Mouse (Mus musculus): ENCODE results near the gene Mcl1.
"Not testable (repeated sequence)": the region's sequence is repeated elsewhere in the genome, so short reads cannot be mapped to it uniquely, and the experiment has no call there.

Gene Mcl1

DNA sequence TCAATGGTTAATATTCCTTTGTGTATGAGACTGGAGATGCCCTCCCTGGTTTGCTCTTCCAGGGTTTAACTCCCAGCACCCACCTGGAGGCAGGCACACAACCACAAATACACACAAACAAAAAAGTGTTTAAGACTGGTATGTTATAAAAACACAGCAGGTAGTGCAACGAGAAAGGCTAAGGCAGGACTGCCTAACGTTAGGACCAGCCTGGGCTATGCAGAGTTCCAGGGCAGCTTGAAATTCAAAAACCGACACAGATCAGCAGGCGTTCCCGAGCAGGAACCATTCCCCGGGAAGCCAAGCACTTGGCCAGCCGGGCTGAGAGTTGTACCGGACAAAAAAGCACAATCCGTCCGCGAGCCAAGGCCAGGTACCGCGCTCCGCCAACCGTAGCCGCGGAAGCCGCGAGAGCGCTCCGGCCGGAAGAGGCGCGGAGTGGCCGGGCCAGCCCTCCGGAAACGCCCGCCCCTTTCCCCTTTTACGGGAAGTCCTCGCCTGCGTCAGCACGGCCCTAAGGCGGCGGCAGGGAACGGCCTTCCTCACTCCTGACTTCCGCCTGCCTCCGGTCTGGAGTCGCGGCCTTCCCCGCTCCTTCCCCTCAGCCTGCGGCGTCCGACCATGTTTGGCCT, at the start of gene Mcl1:
Gene Mcl1 (plus strand): TSS at position 553 of the 632 bp plus-strand sequence.
- DNase-seq = peak; percentile 93 to 94

DNA sequence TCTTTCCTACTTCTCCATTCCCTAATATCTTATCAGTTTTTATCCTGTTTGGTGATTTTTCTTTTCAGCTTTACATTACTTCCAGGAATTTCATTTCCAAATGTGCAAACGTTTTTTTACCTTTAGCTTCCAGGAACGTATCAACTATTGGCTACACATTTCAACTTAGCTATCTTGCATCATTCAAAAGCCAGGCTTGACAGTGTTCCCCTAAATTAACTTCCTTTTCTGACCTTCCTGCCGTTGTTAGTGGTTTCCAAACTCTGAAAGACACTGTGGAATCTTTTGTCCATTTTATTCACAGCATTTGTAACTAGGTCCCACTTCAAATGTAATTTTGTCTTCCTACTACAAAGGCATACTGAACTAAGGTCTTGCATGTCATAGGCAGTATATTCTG, 49.4 kb upstream of the Mcl1 start:
- DNase-seq = no peak

DNA sequence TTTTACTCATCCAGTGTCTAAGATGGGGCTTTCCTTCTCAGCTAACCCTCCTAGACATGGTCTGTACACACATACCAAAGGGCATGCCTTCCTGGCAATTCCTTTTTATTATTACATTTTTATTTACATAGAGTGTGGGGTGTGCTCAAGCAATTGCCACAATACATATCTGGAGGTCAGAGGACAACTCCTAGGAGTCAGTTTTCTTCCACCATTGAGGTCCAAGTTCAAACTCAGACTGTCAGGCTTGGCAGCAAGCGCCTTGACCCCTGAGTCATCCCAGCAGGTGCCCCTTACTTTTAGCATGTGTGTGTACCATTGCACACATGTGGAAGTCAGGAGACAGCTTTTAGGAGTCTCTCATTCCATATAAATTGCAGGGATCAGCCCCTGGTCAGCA, 44.6 kb upstream of the Mcl1 start:
- no peak for DNase-seq

DNA sequence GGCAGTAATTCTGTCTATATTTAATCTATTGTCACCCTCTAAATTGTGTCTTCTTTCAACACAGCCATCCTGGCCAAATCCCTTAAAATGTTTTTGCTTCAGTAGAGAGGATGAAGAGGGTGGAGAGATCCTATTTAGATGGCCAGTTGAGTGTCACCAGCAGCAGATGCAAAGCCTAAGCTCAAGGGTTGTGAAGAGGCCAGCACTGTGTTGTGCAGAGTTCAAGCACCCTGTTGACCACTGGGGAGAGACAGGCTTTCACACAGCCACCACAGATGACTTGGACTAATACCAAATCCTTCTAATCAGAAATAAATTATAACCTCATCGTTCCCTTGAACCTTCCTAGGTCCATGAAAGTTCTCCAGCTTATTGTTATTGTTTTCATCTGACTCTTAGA, 40.1 kb upstream of the Mcl1 start:
- no peak for DNase-seq

DNA sequence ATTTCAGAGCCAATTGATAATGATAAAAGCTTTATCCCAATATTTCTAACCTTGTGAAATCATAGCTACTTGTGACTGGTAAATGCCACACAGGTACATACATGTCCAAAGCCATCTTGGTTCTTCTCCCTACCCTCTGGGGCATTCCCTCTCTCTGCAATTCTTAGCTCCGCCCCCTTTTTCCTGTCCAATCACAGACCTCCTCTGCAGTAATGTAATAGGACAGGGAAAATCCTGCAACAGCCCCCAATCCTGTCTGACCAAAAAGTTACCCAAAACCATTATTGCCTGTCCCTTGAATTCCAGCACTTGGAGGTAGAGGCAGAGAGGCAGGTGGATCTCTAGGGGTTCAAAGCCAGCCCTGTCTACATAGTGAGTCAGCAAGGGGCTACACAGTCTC, 37.3 kb upstream of the Mcl1 start:
- DNase-seq = no peak

DNA sequence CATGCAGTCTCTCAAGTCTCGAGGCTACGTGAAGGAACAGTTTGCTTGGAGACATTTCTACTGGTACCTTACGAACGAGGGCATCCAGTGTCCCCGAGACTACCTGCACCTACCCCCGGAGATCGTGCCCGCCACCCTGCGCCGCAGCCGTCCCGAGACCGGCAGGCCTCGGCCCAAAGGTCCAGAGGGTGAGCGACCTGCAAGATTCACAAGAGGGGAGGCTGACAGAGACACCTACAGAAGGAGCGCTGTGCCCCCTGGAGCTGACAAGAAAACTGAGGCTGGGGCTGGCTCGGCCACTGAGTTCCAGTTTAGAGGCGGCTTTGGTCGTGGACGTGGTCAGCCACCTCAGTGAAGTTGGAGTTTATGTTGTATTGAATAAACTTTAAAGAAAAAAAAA, 36.2 kb upstream of the Mcl1 start:
- DNase-seq = not testable (repeated sequence)

- DNase-seq = no peak
These were observed 35.0 kb upstream of the Mcl1 start for GRCm38 (mm10) chr3:95623551-95623950.

GRCm38 (mm10) chr3:95623991-95624515, 34.5 kb upstream of the Mcl1 start:
- not testable (repeated sequence) for DNase-seq

DNA sequence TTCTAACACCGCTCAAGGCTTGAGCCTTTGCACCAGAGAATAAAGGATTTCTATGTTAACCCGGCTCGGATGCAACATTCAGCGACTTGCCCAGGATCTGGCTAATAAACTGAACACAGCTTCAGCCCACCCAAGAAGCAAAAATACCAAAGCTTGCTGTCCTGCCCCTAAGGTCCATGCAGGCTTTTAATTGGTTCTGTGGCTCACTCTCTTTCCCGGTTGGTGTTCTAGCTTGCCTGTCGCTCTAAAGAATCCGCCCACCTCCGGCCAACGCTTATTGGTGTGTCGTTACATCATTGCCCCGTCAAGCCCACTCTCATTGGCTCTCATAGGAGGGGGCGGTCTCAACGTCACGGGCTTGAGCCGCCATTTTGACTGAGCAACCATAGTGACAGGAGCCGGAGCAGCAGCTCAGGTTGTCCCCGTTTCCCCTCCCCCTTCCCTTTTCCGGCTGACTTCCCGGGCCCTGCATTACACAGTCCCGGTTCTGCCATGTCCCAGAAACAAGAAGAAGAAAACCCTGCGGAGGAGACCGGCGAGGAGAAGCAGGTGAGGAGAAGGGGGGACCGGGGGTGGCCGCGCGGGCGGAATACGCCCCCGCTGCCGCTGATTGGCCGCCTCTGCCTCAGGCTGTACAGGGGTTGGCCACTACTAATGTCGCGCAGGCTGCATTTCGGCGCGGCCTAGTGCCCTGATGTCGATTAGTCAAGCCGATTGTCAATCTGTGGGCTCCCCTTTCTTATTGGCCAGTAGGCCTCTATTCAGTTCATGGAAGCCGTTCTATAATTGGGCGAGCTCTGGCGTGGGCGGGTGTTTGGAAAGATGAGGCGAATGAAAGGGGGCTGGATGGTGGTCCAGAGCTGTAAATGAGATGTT, 33.7 kb upstream of the Mcl1 start, which contains the start of gene Ensa:
Gene Ensa (plus strand): TSS at position 366 of the 876 bp plus-strand sequence.
- peak; percentile 89 to 94 for DNase-seq

- DNase-seq = no peak
These were observed 30.8 kb upstream of the Mcl1 start for GRCm38 (mm10) chr3:95627763-95628162.

GRCm38 (mm10) chr3:95629755-95630154, 28.8 kb upstream of the Mcl1 start:
- DNase-seq = no peak

- DNase-seq = no peak
These were observed 27.7 kb upstream of the Mcl1 start for GRCm38 (mm10) chr3:95630856-95631255.

- no peak for DNase-seq
These were observed 27.3 kb upstream of the Mcl1 start for GRCm38 (mm10) chr3:95631304-95631703.

DNA sequence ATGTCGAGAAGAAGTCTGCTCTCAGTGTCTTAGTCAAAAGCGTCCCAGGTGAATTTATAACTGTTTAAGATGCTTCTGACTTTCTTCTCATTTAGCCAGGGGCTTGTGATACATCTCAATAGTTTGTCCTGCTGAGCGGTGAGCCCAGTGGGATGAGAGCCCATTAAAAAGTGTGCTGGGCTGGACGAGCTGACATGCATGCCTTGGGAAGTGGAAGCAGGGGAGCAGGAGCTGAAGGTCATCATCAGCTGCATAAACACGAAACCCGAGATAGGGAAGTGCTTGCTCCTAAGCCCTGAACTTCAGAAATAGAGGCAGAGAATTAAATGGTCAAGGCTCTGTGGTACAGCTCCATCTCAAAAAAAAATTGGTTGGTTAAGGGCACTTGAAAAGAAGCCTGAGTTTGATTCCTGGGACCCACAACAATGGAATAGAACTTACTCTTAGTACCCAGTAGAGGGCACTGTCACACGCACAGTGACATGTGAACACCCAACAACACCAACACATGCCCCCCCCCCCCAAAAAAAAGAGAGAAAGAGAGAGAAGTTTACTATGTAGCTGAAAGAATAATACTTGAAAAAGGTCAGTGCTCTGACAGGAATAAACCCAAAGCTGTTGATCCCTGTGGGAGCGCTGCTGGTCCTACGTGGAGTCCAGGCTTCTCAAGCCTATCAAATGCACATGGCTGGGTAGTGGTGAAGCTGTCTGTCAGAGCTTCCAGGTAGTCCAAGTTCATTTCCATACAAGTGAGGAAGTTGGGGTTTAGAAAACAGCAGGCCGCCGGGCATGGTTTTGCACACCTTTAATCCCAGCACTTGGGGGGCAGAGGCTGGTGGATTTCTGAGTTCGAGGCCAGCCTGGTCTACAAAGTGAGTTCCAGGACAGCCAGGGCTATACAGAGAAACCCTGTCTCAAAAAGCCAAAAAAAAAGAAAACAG, 25.7 kb upstream of the Mcl1 start:
- DNase-seq = no peak

DNA sequence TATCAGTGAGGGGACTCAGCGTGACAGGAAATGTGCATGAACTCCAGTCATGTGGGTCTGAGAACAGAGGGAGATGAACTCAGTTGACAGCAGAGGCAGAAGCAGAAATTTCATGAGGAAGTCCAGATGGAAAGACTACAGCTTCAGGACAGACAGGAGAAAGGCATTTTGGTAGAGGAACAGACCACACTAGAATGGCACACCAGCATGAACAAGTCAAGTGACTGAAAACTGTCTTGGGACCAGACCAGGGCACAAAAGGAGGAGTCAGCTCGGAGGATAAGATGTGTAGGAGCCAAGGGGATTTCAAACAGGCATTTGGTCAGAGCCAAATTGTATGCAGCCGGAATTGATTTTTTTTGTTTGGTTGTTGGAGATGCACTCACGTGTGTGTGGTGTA, 23.0 kb upstream of the Mcl1 start:
- DNase-seq = no peak

GRCm38 (mm10) chr3:95636072-95636471, 22.5 kb upstream of the Mcl1 start:
- DNase-seq = no peak

- no peak for DNase-seq
These were observed 18.9 kb upstream of the Mcl1 start for GRCm38 (mm10) chr3:95639694-95640093.

DNA sequence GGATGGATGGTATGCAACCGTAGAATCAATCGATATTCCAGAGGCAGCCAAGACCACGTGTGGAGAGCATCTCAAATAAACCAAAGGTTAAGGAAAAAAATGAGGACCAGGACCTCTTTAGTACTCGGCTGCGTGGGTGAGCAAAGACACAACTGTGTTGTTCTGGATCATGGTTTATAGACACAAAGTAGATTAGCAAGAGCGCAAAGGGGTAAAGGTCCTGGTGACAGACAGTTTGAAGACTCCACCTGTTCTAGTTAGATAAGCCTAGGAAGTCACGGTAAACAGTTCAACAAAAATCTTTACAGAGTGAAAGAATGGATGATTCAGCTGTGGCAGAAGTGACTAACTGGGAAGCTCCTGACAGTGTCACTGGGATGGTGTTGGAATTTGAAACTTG, 15.5 kb upstream of the Mcl1 start:
- DNase-seq = no peak

DNA sequence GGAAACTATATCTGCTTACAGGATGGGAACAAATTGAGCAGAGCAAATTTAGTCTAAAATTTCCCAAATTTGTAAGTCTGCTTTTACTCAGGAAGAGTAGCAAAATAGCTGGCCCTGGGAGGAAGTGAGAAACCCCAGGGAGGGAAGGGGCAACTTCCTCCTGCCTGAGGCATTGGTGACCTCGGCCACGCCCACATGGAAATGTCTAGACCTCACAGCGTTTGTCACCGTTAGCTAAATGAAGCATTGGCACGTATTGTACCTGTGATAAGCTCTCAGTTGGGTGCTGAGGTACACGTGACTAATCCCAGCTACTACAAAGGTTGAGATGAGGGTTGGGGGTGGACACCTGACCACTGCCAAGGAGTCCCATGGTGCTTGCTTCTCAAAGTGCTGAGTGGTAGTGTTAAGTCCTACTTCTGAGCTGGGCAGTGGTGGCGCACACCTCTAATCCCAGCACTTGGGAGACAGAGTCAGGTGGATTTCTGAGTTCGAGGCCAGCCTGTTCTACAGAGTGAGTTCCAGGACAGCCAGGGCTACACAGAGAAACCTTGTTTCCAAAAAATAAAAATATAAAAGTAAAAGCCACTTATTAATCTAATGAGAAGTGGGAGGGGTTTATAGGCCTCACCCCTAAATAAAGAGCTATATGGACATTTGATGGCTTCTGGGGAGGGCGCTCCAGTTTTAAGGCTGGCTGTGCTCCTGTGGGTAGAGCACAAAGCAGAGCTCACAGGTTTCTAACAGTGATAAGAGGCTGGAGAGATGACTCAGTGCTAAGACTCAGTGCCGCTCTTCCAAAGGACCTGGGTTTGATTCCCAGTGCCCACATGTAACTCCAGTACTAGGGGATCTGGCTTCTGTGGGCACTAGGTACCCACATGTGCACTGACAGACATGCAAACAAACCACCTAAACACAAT, 13.0 kb upstream of the Mcl1 start:
- peak; percentile 73 to 75 for DNase-seq

- DNase-seq = no peak
These were observed 10.6 kb upstream of the Mcl1 start for GRCm38 (mm10) chr3:95648016-95648415.

- peak in 1 of 2 experiments; percentile 21 for DNase-seq
These were observed 8.1 kb upstream of the Mcl1 start for GRCm38 (mm10) chr3:95650276-95651032.

Data from spleen, adult 18-20 months (tissue).